Mouse (Mus musculus) liver, postnatal 0 days (tissue): ENCODE results near the gene Hist1h2ab. TPM values are rescaled to one million over a fixed set of nuclear protein-coding genes. Genes with fewer than 3 reads are reported as not detected.

Experiments
- ATAC-seq: fragments of 200-750 bp; cut with Nextera tagmentation; 2 replicates; pipeline ENCODE4 v1.8.0; 2017; ENCODE audit warnings: mild to moderate bottlenecking, moderate library complexity
- DNase-seq: peaks from one replicate; pipeline ENCODE4 v3.0.0-alpha.2; 2016
- H3K27ac ChIP-seq: fragments of 300-500 bp; sonication (generic); 2 replicates; pipeline ENCODE4 v1.5.1; 2014; ENCODE audit warnings: antibody characterized with exemption, moderate library complexity, mild to moderate bottlenecking, low read depth
- H3K27me3 ChIP-seq: fragments of 300-500 bp; sonication (generic); 2 replicates; pipeline ENCODE4 v1.6.1; 2014; ENCODE audit warnings: low read length, control low read depth, mixed read lengths; ENCODE audit not compliant: insufficient read depth
- H3K36me3 ChIP-seq: fragments of 300-500 bp; sonication (generic); replicated peaks from 2 replicates; pipeline ENCODE4 v1.6.1; 2014; ENCODE audit warnings: mild to moderate bottlenecking, control low read depth, low read length, moderate library complexity, mixed read lengths; ENCODE audit not compliant: insufficient read depth
- H3K4me1 ChIP-seq: fragments of 300-500 bp; sonication (generic); 2 replicates; pipeline ENCODE4 v1.6.1; 2014; ENCODE audit warnings: antibody characterized with exemption, mild to moderate bottlenecking, control low read depth; ENCODE audit not compliant: insufficient read depth
- H3K4me2 ChIP-seq: fragments of 300-500 bp; sonication (generic); 2 replicates; pipeline ENCODE4 v1.6.1; 2014; ENCODE audit warnings: low read depth, mild to moderate bottlenecking, low read length, moderate library complexity, mixed read lengths
- H3K4me3 ChIP-seq: fragments of 300-500 bp; sonication (generic); 2 replicates; pipeline ENCODE4 v1.5.1; 2014; ENCODE audit warnings: low read depth, low read length
- H3K9ac ChIP-seq: fragments of 300-500 bp; sonication (generic); replicated peaks from 2 replicates; pipeline ENCODE4 v1.6.1; 2014; ENCODE audit warnings: mild to moderate bottlenecking, moderate library complexity
- H3K9me3 ChIP-seq: fragments of 300-500 bp; sonication (generic); 2 replicates; pipeline ENCODE4 v1.6.1; 2016; ENCODE audit warnings: mild to moderate bottlenecking, control low read depth, low read length, mixed read lengths
- CTCF ChIP-seq: sonication (generic); IDR thresholded peaks from 2 replicates; pipeline ENCODE4 v1.5.1; 2016; ENCODE audit warnings: antibody characterized with exemption, low read depth
- EP300 ChIP-seq: IDR thresholded peaks from 2 replicates; pipeline ENCODE4 v1.6.1; 2016; ENCODE audit warnings: antibody characterized with exemption, low read depth, mild to moderate bottlenecking
- WGBS: fragments of 180-500 bp; shearing (Covaris S2); extraction: QIAGEN DNeasy Blood & Tissue Kit; methylation state at CpG from one replicate; pipeline ENCODE4 v1.1.7; 2014; ENCODE audit not compliant: insufficient replicate concordance; 5-methylcytosine and 5-hydroxymethylcytosine counted together
- polyA plus RNA-seq: library from polyadenylated mRNA; unstranded; fragments of >200 nt; fragmentation: Nextera tagmentation; extraction: Ambion mirVana; gene quantifications from 2 replicates; pipeline ENCODE4 v1.2.1, GENCODE M21; 2015

Gene Hist1h2ab
- polyA plus RNA-seq, 1 experiment from 2014 or later: 46.5 TPM

DNA sequence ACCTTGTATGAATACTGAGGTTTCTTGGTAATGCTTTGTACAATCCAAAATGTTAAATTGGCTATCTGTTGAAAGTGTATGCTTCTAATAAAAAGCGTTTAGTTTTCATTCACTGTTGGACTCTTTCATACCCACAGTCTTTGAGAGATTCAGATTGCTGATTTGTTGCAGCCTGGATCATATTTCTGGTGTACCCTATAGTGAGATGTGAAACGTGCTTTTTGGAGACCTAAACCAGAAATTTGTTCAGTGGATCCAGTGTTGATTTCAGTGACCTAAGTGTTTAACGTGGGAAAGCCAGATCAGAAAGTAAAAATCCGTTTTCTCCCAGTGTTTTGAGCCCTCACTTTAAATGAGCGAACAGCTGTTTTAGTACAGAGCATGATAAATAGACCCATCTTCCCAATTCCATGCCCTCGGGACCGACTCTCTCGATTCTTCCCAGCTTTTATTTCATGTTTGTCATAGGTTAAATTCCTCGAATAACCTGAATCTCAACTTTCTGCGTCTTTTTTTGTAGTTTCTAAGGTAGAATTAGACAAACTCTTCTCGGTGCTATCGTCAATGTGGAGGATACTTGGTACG is 10.6 kb upstream of the Hist1h2ab start:
- peak; percentile 2 for ATAC-seq

GRCm38 (mm10) chr13:23740910-23741309 is 10.0 kb upstream of the Hist1h2ab start:
- Histone ChIP-seq H3K4me1 (peaks cover 5% of the 10 kb centered on the region; the same call in 1 of the 2 replicates), H3K27ac (peak overlapping the region; percentile 100), H3K27me3 (no peaks in the 10 kb centered on the region), H3K4me3 (peak overlapping the region; percentile 72), H3K36me3 (no peaks in the 10 kb centered on the region), H3K9me3 (no peaks in the 10 kb centered on the region), H3K4me2 (peak overlapping the region; percentile 86), H3K9ac (peak overlapping the region; percentile 99)
- 49% methylated on average over 5 of the region's 5 CpGs for WGBS
- no peak for DNase-seq
- TF ChIP-seq EP300: no peak
- ATAC-seq: no peak

More for the DNA sequence above, 10.6 kb upstream of the Hist1h2ab start:
- Histone ChIP-seq H3K4me3 (peak overlapping the region; percentile 72), H3K9ac (peak overlapping the region; percentile 99), H3K4me2 (peak overlapping the region; percentile 86), H3K4me1 (peaks cover 5% of the 10 kb centered on the region; the same call in 1 of the 2 replicates), H3K27ac (peak overlapping the region; percentile 100), H3K36me3 (no peaks in the 10 kb centered on the region), H3K27me3 (no peaks in the 10 kb centered on the region), H3K9me3 (no peaks in the 10 kb centered on the region)
- 26% methylated on average over 13 of the region's 13 CpGs for WGBS
- no peak for DNase-seq
- TF ChIP-seq EP300 (no peak), CTCF (no peak)

- Histone ChIP-seq H3K4me1 (peaks cover 5% of the 10 kb centered on the region; the same call in 1 of the 2 replicates), H3K4me3 (peak overlapping the region; percentile 1; the same call in 1 of the 2 replicates), H3K27ac (peak overlapping the region; percentile 36), H3K4me2 (peak overlapping the region; percentile 52), H3K9ac (no peak overlapping the region; the same call in 1 of the 2 replicates), H3K36me3 (no peaks in the 10 kb centered on the region), H3K9me3 (no peaks in the 10 kb centered on the region), H3K27me3 (no peaks in the 10 kb centered on the region)
- no peak for ATAC-seq
- no peak for DNase-seq
- no peak for TF ChIP-seq EP300
- TF ChIP-seq CTCF: no peak
These were observed 8.9 kb upstream of the Hist1h2ab start for GRCm38 (mm10) chr13:23742007-23742406.

- no peaks in the 10 kb centered on the region for H3K27me3 ChIP-seq
- peaks cover 5% of the 10 kb centered on the region for H3K4me1 ChIP-seq
- TF ChIP-seq CTCF (no peak), EP300 (no peak)
- H3K27ac ChIP-seq: peak overlapping the region; percentile 66
- H3K9ac ChIP-seq: no peak overlapping the region
- no peaks in the 10 kb centered on the region for H3K9me3 ChIP-seq
- 85% methylated on average over 5 of the region's 5 CpGs for WGBS
- no peaks in the 10 kb centered on the region for H3K36me3 ChIP-seq
- peak overlapping the region; percentile 13; the same call in 1 of the 2 replicates for H3K4me3 ChIP-seq
- DNase-seq (no peak), ATAC-seq (no peak)
- peak overlapping the region; percentile 46; the same call in 1 of the 2 replicates for H3K4me2 ChIP-seq
These were observed 7.7 kb upstream of the Hist1h2ab start for GRCm38 (mm10) chr13:23743215-23743614.

DNA sequence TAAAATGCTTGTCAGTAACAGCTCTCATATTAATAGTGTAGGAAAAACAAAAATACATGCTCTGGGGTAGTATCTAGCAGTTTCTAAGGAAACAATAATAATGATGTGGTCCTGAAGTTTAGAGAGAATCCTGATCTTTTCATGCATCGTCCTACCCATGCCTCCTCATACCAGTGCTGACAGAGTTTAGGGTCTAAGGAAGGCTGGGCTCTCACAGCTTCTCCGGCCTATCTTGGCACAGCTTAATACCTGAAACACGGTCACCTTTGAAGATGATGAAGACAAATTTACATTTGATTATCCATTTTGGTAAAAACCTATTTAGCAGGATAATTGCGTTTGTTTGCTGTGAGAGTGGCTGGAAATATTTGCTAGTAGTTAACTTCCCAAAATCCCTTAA is 7.0 kb upstream of the Hist1h2ab start:
- no peaks in the 10 kb centered on the region for H3K27me3 ChIP-seq
- peaks cover 10% of the 10 kb centered on the region for H3K4me1 ChIP-seq
- ATAC-seq: no peak
- WGBS: 56% methylated on average over 4 of the region's 4 CpGs
- peak overlapping the region; percentile 51 for H3K4me3 ChIP-seq
- peak overlapping the region; percentile 99 for H3K27ac ChIP-seq
- H3K9me3 ChIP-seq: no peaks in the 10 kb centered on the region
- peak overlapping the region; percentile 65 for H3K4me2 ChIP-seq
- TF ChIP-seq CTCF (no peak), EP300 (no peak)
- no peak for DNase-seq
- H3K9ac ChIP-seq: peak overlapping the region; percentile 53
- no peaks in the 10 kb centered on the region for H3K36me3 ChIP-seq

- peak overlapping the region; percentile 51 for H3K4me3 ChIP-seq
- no peaks in the 10 kb centered on the region for H3K36me3 ChIP-seq
- H3K4me2 ChIP-seq: peak overlapping the region; percentile 65
- H3K9me3 ChIP-seq: no peaks in the 10 kb centered on the region
- H3K27me3 ChIP-seq: no peaks in the 10 kb centered on the region
- WGBS: 3% methylated on average over 13 of the region's 36 CpGs
- H3K4me1 ChIP-seq: peaks cover 10% of the 10 kb centered on the region
- peak overlapping the region; percentile 53 for H3K9ac ChIP-seq
- ATAC-seq (no peak), DNase-seq (no peak)
- TF ChIP-seq EP300: peak; percentile 10; the same call in 1 of the 2 replicates
- no peak for TF ChIP-seq CTCF
- peak overlapping the region; percentile 99 for H3K27ac ChIP-seq
These were observed 6.2 kb upstream of the Hist1h2ab start for GRCm38 (mm10) chr13:23744421-23745380.
